Comparison of ENCODE assay signal across 9 mouse cellular contexts in genomic region chr5:122731321-122731720, GRCm38 (mm10). TPM values are rescaled to one million over a fixed set of nuclear protein-coding genes. Genes with fewer than 3 reads are reported as not detected.
DNase-seq lines count a peak whose midpoint lies in the region; ATAC-seq and TF ChIP-seq lines count a peak whose summit lies in the region.
"Had no signal": no experiment of that assay in that cellular context is flagged by ENCODE, and none has a peak within 500 bp of the region (broad histone marks: within the 10 kb centered on the region; RNA-seq: fewer than 3 reads in every experiment).

No protein-coding gene starts in this region.

- H3K36me3 ChIP-seq in intestine, embryonic 16.5 days (ENCODE audit: control insufficient read depth, insufficient read depth, low read length): no peaks in the 10 kb centered on the region
- no peaks in the 10 kb centered on the region for H3K36me3 ChIP-seq in stomach, embryonic 16.5 days (ENCODE audit: control insufficient read depth, insufficient read depth, low read length)

- no peak overlapping the region for H3K27ac ChIP-seq in cerebellum, adult 2 months (ENCODE audit: insufficient read depth, low read length)
- no peak overlapping the region for H3K27ac ChIP-seq in bone marrow macrophage, adult 2 months (ENCODE audit: insufficient read depth, low read depth, low read length)
- peak overlapping the region; percentile 68 for H3K27ac ChIP-seq in intestine, embryonic 16.5 days (ENCODE audit: low read length)
- H3K27ac ChIP-seq in stomach, embryonic 16.5 days (ENCODE audit: low read length): peak overlapping the region; percentile 52; the same call in 1 of the 2 replicates

- TF ChIP-seq CTCF in cerebellum, adult 2 months (IDR thresholded peaks at IDR 0.05; ENCODE audit: borderline replicate concordance, insufficient read depth, low read depth, low read length): peak; percentile 73
- TF ChIP-seq CTCF in bone marrow macrophage, adult 2 months (IDR thresholded peaks at IDR 0.05; ENCODE audit: low read depth, low read length): peak; percentile 82

- no peaks in the 10 kb centered on the region for H3K27me3 ChIP-seq in cerebellum, adult 2 months (ENCODE audit: control insufficient read depth, insufficient read depth, low read length)
- no peaks in the 10 kb centered on the region for H3K27me3 ChIP-seq in intestine, embryonic 16.5 days (replicated peaks; ENCODE audit: control insufficient read depth, insufficient read depth, low read length)
- no peaks in the 10 kb centered on the region for H3K27me3 ChIP-seq in stomach, embryonic 16.5 days (ENCODE audit: control insufficient read depth, insufficient read depth, low read length)

- intact Hi-C loops in left cerebral cortex, postnatal 4 days (cut with DNase I): no loop called here

- no peak overlapping the region for H3K4me2 ChIP-seq in intestine, embryonic 16.5 days (ENCODE audit: low read depth, low read length)
- no peak overlapping the region for H3K4me2 ChIP-seq in stomach, embryonic 16.5 days (ENCODE audit: low read depth, low read length)

- DNase-seq in cerebellum, adult 2 months: peak; percentile 34 to 60
- DNase-seq in cerebellum, adult 11-12 months: no peak
- DNase-seq in frontal cortex, postnatal 25 days (ENCODE audit: low spot score in 2 of 2): peak; percentile 56
- peak; percentile 46 for DNase-seq in left cerebral cortex, postnatal 4 days
- DNase-seq in mesoderm, embryonic 11.5 days (ENCODE audit: low read depth, low spot score): peak; percentile 48

- no peak for TF ChIP-seq POLR2A in cerebellum, adult 2 months (IDR thresholded peaks at IDR 0.05; ENCODE audit: borderline replicate concordance, insufficient read depth, low read length)
- no peak for TF ChIP-seq POLR2A in bone marrow macrophage, adult 2 months (IDR thresholded peaks at IDR 0.05; ENCODE audit: borderline replicate concordance, low read depth, low read length)

- peak overlapping the region; percentile 50; the same call in 1 of the 2 replicates for H3K9ac ChIP-seq in intestine, embryonic 16.5 days (ENCODE audit: low read depth, low read length)
- H3K9ac ChIP-seq in stomach, embryonic 16.5 days (ENCODE audit: low read length): no peak overlapping the region

- no peak for ATAC-seq in intestine, embryonic 16.5 days
- ATAC-seq in stomach, embryonic 16.5 days (ENCODE audit: insufficient read depth, low FRiP score): no peak

- no peak overlapping the region for H3K4me3 ChIP-seq in cerebellum, adult 2 months (replicated peaks; ENCODE audit: insufficient read depth, low read depth, low read length)
- H3K4me3 ChIP-seq in bone marrow macrophage, adult 2 months (ENCODE audit: insufficient read depth, low read length): no peak overlapping the region
- H3K4me3 ChIP-seq in intestine, embryonic 16.5 days (ENCODE audit: low read length): no peak overlapping the region
- no peak overlapping the region for H3K4me3 ChIP-seq in stomach, embryonic 16.5 days (replicated peaks; ENCODE audit: low read length)
- H3K4me3 ChIP-seq: myocyte had no signal

- H3K9me3 ChIP-seq in intestine, embryonic 16.5 days (ENCODE audit: control insufficient read depth, low read length): no peaks in the 10 kb centered on the region
- H3K9me3 ChIP-seq in stomach, embryonic 16.5 days (replicated peaks; ENCODE audit: control insufficient read depth, low read length): no peaks in the 10 kb centered on the region

- peaks cover 11% of the 10 kb centered on the region for H3K4me1 ChIP-seq in cerebellum, adult 2 months (ENCODE audit: control insufficient read depth, insufficient read depth, low read length)
- 0 out of 2 replicates have a peak, but pooled peaks cover 2% of the 10 kb centered on the region for H3K4me1 ChIP-seq in bone marrow macrophage, adult 2 months (ENCODE audit: control insufficient read depth, insufficient read depth, low read length)
- peaks cover 19% of the 10 kb centered on the region for H3K4me1 ChIP-seq in intestine, embryonic 16.5 days (ENCODE audit: control insufficient read depth, insufficient read depth, low read length)
- H3K4me1 ChIP-seq in stomach, embryonic 16.5 days (ENCODE audit: control insufficient read depth, insufficient read depth, low read length): peaks cover 14% of the 10 kb centered on the region; the same call in 1 of the 2 replicates

- WGBS in cerebellum, adult 2 months: 68% methylated on average over 8 of the region's 8 CpGs
- WGBS in intestine, embryonic 16.5 days: 65% methylated on average over 8 of the region's 8 CpGs
- 67% methylated on average over 8 of the region's 8 CpGs for WGBS in stomach, embryonic 16.5 days

RNA-seq across cellular contexts. Expression of gene P2rx4, which starts 24.0 kb away (rescaled TPM):
- 42.0 and 48.3 TPM in 2 replicates for polyA plus RNA-seq in cerebellum, adult 2 months (2012; rRNA removed)
- polyA plus RNA-seq in bone marrow macrophage, adult 2 months (2012; ENCODE audit: insufficient read depth, insufficient read length, missing spikeins): 497 and 499 TPM in 2 replicates
- polyA plus RNA-seq in intestine, embryonic 16.5 days (2015; fragmentation: Nextera tagmentation; extraction: Ambion mirVana): 59.6 and 62.6 TPM in 2 replicates
- total RNA-seq in left cerebral cortex, postnatal 4 days (2021): 1 to 10 TPM; 6.8 to 8.6 TPM
- polyA plus RNA-seq in stomach, embryonic 16.5 days (2015; fragmentation: Nextera tagmentation; extraction: Ambion mirVana): 33.3 and 33.4 TPM in 2 replicates

RNA-seq across cellular contexts. Expression of gene Camkk2, which starts 47.9 kb away (rescaled TPM):
- polyA plus RNA-seq in cerebellum, adult 2 months (2012; rRNA removed): 212 and 243 TPM in 2 replicates
- 65.3 and 69.5 TPM in 2 replicates for polyA plus RNA-seq in bone marrow macrophage, adult 2 months (2012; ENCODE audit: insufficient read depth, insufficient read length, missing spikeins)
- 15.0 and 17.1 TPM in 2 replicates for polyA plus RNA-seq in intestine, embryonic 16.5 days (2015; fragmentation: Nextera tagmentation; extraction: Ambion mirVana)
- total RNA-seq in left cerebral cortex, postnatal 4 days (2021): 100 to 1,000 TPM; 130 to 137 TPM
- 18.4 and 19.3 TPM in 2 replicates for polyA plus RNA-seq in stomach, embryonic 16.5 days (2015; fragmentation: Nextera tagmentation; extraction: Ambion mirVana)

Comparison
In these comparisons a context has a peak if more than half of its experiments do, and no peak if none do; other contexts are left out.
1. H3K27ac ChIP-seq: peak in intestine, embryonic 16.5 days (single experiment) and stomach, embryonic 16.5 days (single experiment); none in cerebellum, adult 2 months (single experiment) and bone marrow macrophage, adult 2 months (single experiment).